Mouse (Mus musculus): ENCODE measurements around the gene Pum3. TPM values are rescaled to one million over a fixed set of nuclear protein-coding genes. Genes with fewer than 3 reads are reported as not detected.
"Not testable (repeated sequence)": the region's sequence is repeated elsewhere in the genome, so short reads cannot be mapped to it uniquely, and the experiment has no call there.

The Pum3 gene
- polyA plus RNA-seq, 1 experiment = 72.4 TPM

- Histone ChIP-seq H3K4me1 (ENCODE audit: control insufficient read depth, insufficient read depth, low read length) (no peaks in the 10 kb centered on the region), H3K27ac (ENCODE audit: control insufficient read depth, insufficient read depth, low read depth, low read length, poor library complexity) (no peak overlapping the region), H3K4me3 (replicated peaks; ENCODE audit: control insufficient read depth, low read depth, low read length) (no peak overlapping the region)
- TF ChIP-seq POLR2A (IDR thresholded peaks at IDR 0.05; ENCODE audit: borderline replicate concordance, control insufficient read depth, low read depth, low read length) = no peak
- TF ChIP-seq CTCF (IDR thresholded peaks at IDR 0.05; ENCODE audit: control insufficient read depth, insufficient read depth, low read length) = no peak
- 95% methylated on average over 4 of the region's 4 CpGs for WGBS
Observed at GRCm38 (mm10) chr19:27409196-27409595, 20.4 kb downstream of the Pum3 start.

- TF ChIP-seq CTCF (IDR thresholded peaks at IDR 0.05; ENCODE audit: control insufficient read depth, insufficient read depth, low read length) (no peak), POLR2A (IDR thresholded peaks at IDR 0.05; ENCODE audit: borderline replicate concordance, control insufficient read depth, low read depth, low read length) (no peak)
- Histone ChIP-seq H3K4me1 (ENCODE audit: control insufficient read depth, insufficient read depth, low read length) (no peaks in the 10 kb centered on the region), H3K27ac (ENCODE audit: control insufficient read depth, insufficient read depth, low read depth, low read length, poor library complexity) (no peak overlapping the region), H3K4me3 (replicated peaks; ENCODE audit: control insufficient read depth, low read depth, low read length) (no peak overlapping the region)
- 87% methylated on average over 9 of the region's 9 CpGs for WGBS
Observed at GRCm38 (mm10) chr19:27397797-27398196, 31.8 kb downstream of the Pum3 start.

GRCm38 (mm10) chr19:27397223-27397622 lies 32.4 kb downstream of the Pum3 start:
- no peak overlapping the region for H3K27ac ChIP-seq (ENCODE audit: control insufficient read depth, insufficient read depth, low read depth, low read length, poor library complexity)
- no peaks in the 10 kb centered on the region for H3K4me1 ChIP-seq (ENCODE audit: control insufficient read depth, insufficient read depth, low read length)
- H3K4me3 ChIP-seq (replicated peaks; ENCODE audit: control insufficient read depth, low read depth, low read length) = no peak overlapping the region
- 86% methylated on average over 5 of the region's 5 CpGs for WGBS
- TF ChIP-seq POLR2A (IDR thresholded peaks at IDR 0.05; ENCODE audit: borderline replicate concordance, control insufficient read depth, low read depth, low read length) (no peak), CTCF (IDR thresholded peaks at IDR 0.05; ENCODE audit: control insufficient read depth, insufficient read depth, low read length) (no peak)

GRCm38 (mm10) chr19:27396719-27397118 lies 32.9 kb downstream of the Pum3 start:
- no peaks in the 10 kb centered on the region for H3K4me1 ChIP-seq (ENCODE audit: control insufficient read depth, insufficient read depth, low read length)
- TF ChIP-seq CTCF (IDR thresholded peaks at IDR 0.05; ENCODE audit: control insufficient read depth, insufficient read depth, low read length) = no peak
- no peak for TF ChIP-seq POLR2A (IDR thresholded peaks at IDR 0.05; ENCODE audit: borderline replicate concordance, control insufficient read depth, low read depth, low read length)
- H3K4me3 ChIP-seq (replicated peaks; ENCODE audit: control insufficient read depth, low read depth, low read length) = no peak overlapping the region
- WGBS = 88% methylated on average over 2 of the region's 2 CpGs
- no peak overlapping the region for H3K27ac ChIP-seq (ENCODE audit: control insufficient read depth, insufficient read depth, low read depth, low read length, poor library complexity)

- no peak overlapping the region for H3K27ac ChIP-seq (ENCODE audit: control insufficient read depth, insufficient read depth, low read depth, low read length, poor library complexity)
- H3K4me3 ChIP-seq (replicated peaks; ENCODE audit: control insufficient read depth, low read depth, low read length) = no peak overlapping the region
- no peak for TF ChIP-seq POLR2A (IDR thresholded peaks at IDR 0.05; ENCODE audit: borderline replicate concordance, control insufficient read depth, low read depth, low read length)
- TF ChIP-seq CTCF (IDR thresholded peaks at IDR 0.05; ENCODE audit: control insufficient read depth, insufficient read depth, low read length) = no peak
- 91% methylated on average over 5 of the region's 5 CpGs for WGBS
- H3K4me1 ChIP-seq (ENCODE audit: control insufficient read depth, insufficient read depth, low read length) = no peaks in the 10 kb centered on the region
Observed at GRCm38 (mm10) chr19:27395936-27396335, 33.7 kb downstream of the Pum3 start.

GRCm38 (mm10) chr19:27395481-27395880 lies 34.1 kb downstream of the Pum3 start:
- Histone ChIP-seq H3K27ac (ENCODE audit: control insufficient read depth, insufficient read depth, low read depth, low read length, poor library complexity) (no peak overlapping the region), H3K4me1 (ENCODE audit: control insufficient read depth, insufficient read depth, low read length) (no peaks in the 10 kb centered on the region), H3K4me3 (replicated peaks; ENCODE audit: control insufficient read depth, low read depth, low read length) (no peak overlapping the region)
- TF ChIP-seq POLR2A (IDR thresholded peaks at IDR 0.05; ENCODE audit: borderline replicate concordance, control insufficient read depth, low read depth, low read length) = no peak
- TF ChIP-seq CTCF (IDR thresholded peaks at IDR 0.05; ENCODE audit: control insufficient read depth, insufficient read depth, low read length) = no peak
- WGBS = 62% methylated on average over 8 of the region's 8 CpGs

GRCm38 (mm10) chr19:27394341-27394990 lies 35.2 kb downstream of the Pum3 start:
- H3K4me1 ChIP-seq (ENCODE audit: control insufficient read depth, insufficient read depth, low read length) = no peaks in the 10 kb centered on the region
- H3K4me3 ChIP-seq (replicated peaks; ENCODE audit: control insufficient read depth, low read depth, low read length) = no peak overlapping the region
- WGBS = 85% methylated on average over 7 of the region's 7 CpGs
- H3K27ac ChIP-seq (ENCODE audit: control insufficient read depth, insufficient read depth, low read depth, low read length, poor library complexity) = no peak overlapping the region
- no peak for TF ChIP-seq POLR2A (IDR thresholded peaks at IDR 0.05; ENCODE audit: borderline replicate concordance, control insufficient read depth, low read depth, low read length)
- TF ChIP-seq CTCF (IDR thresholded peaks at IDR 0.05; ENCODE audit: control insufficient read depth, insufficient read depth, low read length) = no peak

- no peak overlapping the region for H3K27ac ChIP-seq (ENCODE audit: control insufficient read depth, insufficient read depth, low read depth, low read length, poor library complexity)
- no peaks in the 10 kb centered on the region for H3K4me1 ChIP-seq (ENCODE audit: control insufficient read depth, insufficient read depth, low read length)
- no peak for TF ChIP-seq CTCF (IDR thresholded peaks at IDR 0.05; ENCODE audit: control insufficient read depth, insufficient read depth, low read length)
- no peak for TF ChIP-seq POLR2A (IDR thresholded peaks at IDR 0.05; ENCODE audit: borderline replicate concordance, control insufficient read depth, low read depth, low read length)
- no peak overlapping the region for H3K4me3 ChIP-seq (replicated peaks; ENCODE audit: control insufficient read depth, low read depth, low read length)
- WGBS = 77% methylated on average over 2 of the region's 2 CpGs
Observed at GRCm38 (mm10) chr19:27392431-27392830, 37.2 kb downstream of the Pum3 start.

GRCm38 (mm10) chr19:27391344-27391743 lies 38.3 kb downstream of the Pum3 start:
- no peak for TF ChIP-seq POLR2A (IDR thresholded peaks at IDR 0.05; ENCODE audit: borderline replicate concordance, control insufficient read depth, low read depth, low read length)
- no peak for TF ChIP-seq CTCF (IDR thresholded peaks at IDR 0.05; ENCODE audit: control insufficient read depth, insufficient read depth, low read length)
- WGBS = 84% methylated on average over 2 of the region's 2 CpGs
- no peak overlapping the region for H3K27ac ChIP-seq (ENCODE audit: control insufficient read depth, insufficient read depth, low read depth, low read length, poor library complexity)
- no peak overlapping the region for H3K4me3 ChIP-seq (replicated peaks; ENCODE audit: control insufficient read depth, low read depth, low read length)
- H3K4me1 ChIP-seq (ENCODE audit: control insufficient read depth, insufficient read depth, low read length) = no peaks in the 10 kb centered on the region

- not testable (repeated sequence) for H3K4me3 ChIP-seq (replicated peaks; ENCODE audit: control insufficient read depth, low read depth, low read length); H3K4me1 ChIP-seq (ENCODE audit: control insufficient read depth, insufficient read depth, low read length); H3K27ac ChIP-seq (ENCODE audit: control insufficient read depth, insufficient read depth, low read depth, low read length, poor library complexity)
- WGBS = 82% methylated on average over 4 of the region's 4 CpGs
Observed at GRCm38 (mm10) chr19:27389566-27389965, 40.1 kb downstream of the Pum3 start.

All from bone marrow, adult 2 months (tissue).